15 mouse cellular contexts compared by ENCODE assay signal in genomic region chr16:94449151-94449550, GRCm38 (mm10).
DNase-seq lines count a peak whose midpoint lies in the region; ATAC-seq and TF ChIP-seq lines count a peak whose summit lies in the region.
"Had no signal": no experiment of that assay in that cellular context is flagged by ENCODE, and none has a peak within 500 bp of the region (broad histone marks: within the 10 kb centered on the region; RNA-seq: fewer than 3 reads in every experiment).

No protein-coding gene starts in this region.

- ATAC-seq in cerebellum, adult (ENCODE audit: insufficient number of reproducible peaks, low FRiP score, low TSS enrichment), result no peak
- peak; percentile 20; the same call in 1 of the 2 replicates for ATAC-seq in lung, postnatal 0 days
- peak; percentile 56; the same call in 1 of the 2 replicates for ATAC-seq in granulocyte monocyte progenitor cell, adult 5-6 weeks (replicated peaks; ENCODE audit: poor library complexity, severe bottlenecking)
- ATAC-seq: midbrain, embryonic 13.5 days had no signal

- intact Hi-C loops in left cerebral cortex, adult 2 months (cut with DNase I), result no loop called here

- H3K27ac ChIP-seq in cerebellum, adult 2 months (ENCODE audit: insufficient read depth, low read length), result no peak overlapping the region
- no peak overlapping the region for H3K27ac ChIP-seq in lung, postnatal 0 days (ENCODE audit: low read length)
- no peak overlapping the region for H3K27ac ChIP-seq in left cerebral cortex, adult 2 months
- H3K27ac ChIP-seq: forebrain, embryonic 12.5 days; hindbrain, embryonic 12.5 days; limb, embryonic 15.5 days; midbrain, embryonic 13.5 days had no signal

- H3K36me3 ChIP-seq in lung, postnatal 0 days (ENCODE audit: insufficient read depth, low read length), result peaks cover 26% of the 10 kb centered on the region; the same call in 1 of the 2 replicates
- peaks cover 11% of the 10 kb centered on the region for H3K36me3 ChIP-seq in splenic B cell, adult 2 months (ENCODE audit: control insufficient read depth, insufficient read depth, low read length, poor library complexity, severe bottlenecking)

- no peak for DNase-seq in cerebellum, adult 2 months
- peak; percentile 45 for DNase-seq in lung, postnatal 0 days (ENCODE audit: low spot score)
- DNase-seq in lung, postnatal 10 days, result no peak
- peak; percentile 15 for DNase-seq in splenic B cell, adult 2 months (ENCODE audit: low read depth, low spot score)
- no peak for DNase-seq in left cerebral cortex, adult 2 months (ENCODE audit: extremely low spot score in 1 of 2, low spot score in 2 of 2)
- no peak for DNase-seq in cerebellum, adult 11 months
- DNase-seq: cerebellum, adult 11-12 months; spleen, adult 18-20 months; thymus, postnatal 25 days had no signal

- H3K4me1 ChIP-seq in cerebellum, adult 2 months (ENCODE audit: control insufficient read depth, insufficient read depth, low read length), result no peaks in the 10 kb centered on the region; the same call in 1 of the 2 replicates
- H3K4me1 ChIP-seq in lung, postnatal 0 days (ENCODE audit: insufficient read depth, low read depth, low read length), result 0 out of 2 replicates have a peak, but pooled peaks cover 5% of the 10 kb centered on the region
- H3K4me1 ChIP-seq: forebrain, embryonic 12.5 days; hindbrain, embryonic 12.5 days; limb, embryonic 15.5 days; midbrain, embryonic 13.5 days had no signal

- 77% methylated on average over 8 of the region's 8 CpGs for WGBS in cerebellum, adult 2 months
- WGBS in lung, postnatal 0 days, result 76% methylated on average over 8 of the region's 8 CpGs

- TF ChIP-seq POLR2A in cerebellum, adult 2 months (IDR thresholded peaks at IDR 0.05; ENCODE audit: borderline replicate concordance, insufficient read depth, low read length), result no peak

- no peak overlapping the region for H3K4me3 ChIP-seq in cerebellum, adult 2 months (replicated peaks; ENCODE audit: insufficient read depth, low read depth, low read length)
- no peak overlapping the region for H3K4me3 ChIP-seq in lung, postnatal 0 days (ENCODE audit: low read depth, low read length)
- no peak overlapping the region for H3K4me3 ChIP-seq in left cerebral cortex, adult 2 months
- H3K4me3 ChIP-seq: forebrain, embryonic 12.5 days; hindbrain, embryonic 12.5 days; limb, embryonic 15.5 days; midbrain, embryonic 13.5 days had no signal

- TF ChIP-seq EP300 in lung, postnatal 0 days (IDR thresholded peaks at IDR 0.05), result no peak

- H3K9me3 ChIP-seq in lung, postnatal 0 days (ENCODE audit: low read length), result no peaks in the 10 kb centered on the region
- H3K9me3 ChIP-seq: forebrain, embryonic 12.5 days; hindbrain, embryonic 12.5 days; limb, embryonic 15.5 days; midbrain, embryonic 13.5 days had no signal

- no peak overlapping the region for H3K9ac ChIP-seq in lung, postnatal 0 days (replicated peaks; ENCODE audit: low read depth)
- H3K9ac ChIP-seq: forebrain, embryonic 12.5 days; hindbrain, embryonic 12.5 days; limb, embryonic 15.5 days; midbrain, embryonic 13.5 days had no signal

- H3K27me3 ChIP-seq in cerebellum, adult 2 months (ENCODE audit: control insufficient read depth, insufficient read depth, low read length), result no peaks in the 10 kb centered on the region
- no peaks in the 10 kb centered on the region for H3K27me3 ChIP-seq in lung, postnatal 0 days (replicated peaks; ENCODE audit: insufficient read depth, low read length)
- H3K27me3 ChIP-seq in splenic B cell, adult 2 months (ENCODE audit: control insufficient read depth, insufficient read depth, low read length, poor library complexity, severe bottlenecking), result no peaks in the 10 kb centered on the region
- H3K27me3 ChIP-seq: forebrain, embryonic 12.5 days; hindbrain, embryonic 12.5 days; limb, embryonic 15.5 days; midbrain, embryonic 13.5 days had no signal

- no peak overlapping the region for H3K4me2 ChIP-seq in lung, postnatal 0 days (replicated peaks; ENCODE audit: low read depth, low read length)
- H3K4me2 ChIP-seq: forebrain, embryonic 12.5 days; hindbrain, embryonic 12.5 days; limb, embryonic 15.5 days; midbrain, embryonic 13.5 days had no signal

- peak; percentile 14; the same call in 1 of the 2 replicates for TF ChIP-seq CTCF in cerebellum, adult 2 months (IDR thresholded peaks at IDR 0.05; ENCODE audit: borderline replicate concordance, insufficient read depth, low read depth, low read length)
- TF ChIP-seq CTCF in lung, postnatal 0 days (IDR thresholded peaks at IDR 0.05), result peak; percentile 64
- TF ChIP-seq CTCF in left cerebral cortex, adult 2 months (IDR thresholded peaks at IDR 0.05), result no peak; the same call in 1 of the 2 replicates

Comparison
In these comparisons a context has a peak if more than half of its experiments do, and no peak if none do; other contexts are left out.
1. DNase-seq: peak in lung, postnatal 0 days (single experiment) and splenic B cell, adult 2 months (single experiment); none in cerebellum, adult 2 months (0 of 2), lung, postnatal 10 days (single experiment), left cerebral cortex, adult 2 months (0 of 2) and cerebellum, adult 11 months (single experiment).